Mouse (Mus musculus): ENCODE measurements around the gene S100a3. TPM values are rescaled to one million over a fixed set of nuclear protein-coding genes. Genes with fewer than 3 reads are reported as not detected.

Gene S100a3
- polyA plus RNA-seq (2015; fragmentation: Nextera tagmentation; extraction: Ambion mirVana), result 1.1 and 4.3 TPM in 2 replicates

GRCm38 (mm10) chr3:90560008-90560628, at the start of gene S100a3:
Gene S100a3, plus strand, starts transcription at chr3:90560578.
- Histone ChIP-seq H3K4me3 (replicated peaks) (no peak within 1 kb of the TSS), H3K9me3 (replicated peaks) (no peaks in the 10 kb centered on the region), H3K4me2 (no peak within 1 kb of the TSS), H3K27ac (replicated peaks) (no peak within 1 kb of the TSS), H3K9ac (replicated peaks) (no peak within 1 kb of the TSS), H3K27me3 (replicated peaks) (no peaks in the 10 kb centered on the region), H3K36me3 (no peaks in the 10 kb centered on the region), H3K4me1 (no peaks in the 10 kb centered on the region)
- no peak for ATAC-seq (ENCODE audit: low FRiP score)
- 76% methylated on average over 6 of the region's 6 CpGs for WGBS

DNA sequence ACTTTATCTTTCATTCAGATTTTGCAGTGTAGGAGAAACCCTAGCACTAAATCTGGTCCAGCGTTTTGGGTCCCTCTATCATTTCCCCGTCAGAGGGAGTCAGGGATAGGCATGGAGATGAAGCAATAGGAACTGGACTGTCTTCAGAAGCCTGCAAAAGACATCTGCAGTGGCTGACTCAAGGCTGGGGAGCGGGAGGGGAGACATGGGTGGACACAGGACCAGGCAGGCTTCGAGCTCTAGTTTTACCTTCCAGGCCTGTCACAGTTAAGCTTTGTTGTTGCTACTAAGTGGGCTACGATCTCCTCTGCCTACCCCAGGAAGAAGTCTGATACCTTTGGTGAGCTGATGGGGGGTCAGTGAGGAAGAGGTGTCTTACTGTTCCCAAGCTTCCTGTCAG, 48.1 kb upstream of the S100a3 start:
- H3K9me3 ChIP-seq (replicated peaks), result no peaks in the 10 kb centered on the region
- no peak overlapping the region for H3K9ac ChIP-seq (replicated peaks)
- H3K4me1 ChIP-seq, result peaks cover 33% of the 10 kb centered on the region
- H3K4me2 ChIP-seq, result no peak overlapping the region
- WGBS, result 92% methylated on average over 5 of the region's 5 CpGs
- ATAC-seq (ENCODE audit: low FRiP score), result no peak
- H3K36me3 ChIP-seq, result no peaks in the 10 kb centered on the region; the same call in 1 of the 2 replicates
- H3K27ac ChIP-seq (replicated peaks), result no peak overlapping the region
- H3K4me3 ChIP-seq (replicated peaks), result no peak overlapping the region
- peaks cover 29% of the 10 kb centered on the region for H3K27me3 ChIP-seq (replicated peaks)

DNA sequence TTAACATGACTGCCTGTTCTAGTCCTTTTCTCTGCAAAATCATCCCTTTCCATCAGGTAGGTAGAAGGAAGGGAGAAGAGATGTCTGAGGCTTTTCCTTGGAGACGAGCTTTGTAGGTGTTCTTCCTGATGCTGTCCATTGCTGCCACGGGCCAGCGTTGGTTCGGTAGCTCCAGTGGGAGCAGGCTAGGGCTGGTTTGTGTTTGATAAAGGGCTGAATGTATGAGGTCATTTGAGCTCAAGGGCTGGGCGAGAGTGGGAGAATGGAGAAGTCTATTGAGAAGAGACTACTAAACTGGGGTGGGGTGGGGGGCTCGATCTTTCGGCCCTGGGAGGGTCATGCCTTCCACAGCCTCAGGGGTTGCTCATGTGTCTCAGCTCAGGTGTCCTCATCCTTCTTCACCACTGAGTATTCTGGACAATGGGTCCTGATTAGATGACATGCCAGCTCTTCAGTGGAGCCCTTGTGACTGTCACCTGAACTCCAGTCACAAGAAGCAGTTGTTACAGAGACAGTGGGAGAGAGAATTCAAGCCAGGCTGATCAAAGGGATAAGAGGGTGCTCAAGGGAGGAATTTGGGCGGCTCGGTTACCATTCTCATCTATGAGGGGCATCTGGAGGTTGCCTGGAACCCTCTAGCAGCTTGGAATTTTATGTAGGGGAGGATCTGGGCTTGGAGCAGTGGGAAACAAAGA, 47.3 kb upstream of the S100a3 start:
- H3K4me1 ChIP-seq, result peaks cover 25% of the 10 kb centered on the region
- 79% methylated on average over 9 of the region's 9 CpGs for WGBS
- peaks cover 29% of the 10 kb centered on the region for H3K27me3 ChIP-seq (replicated peaks)
- H3K36me3 ChIP-seq, result no peaks in the 10 kb centered on the region
- H3K4me2 ChIP-seq, result no peak overlapping the region
- no peak overlapping the region for H3K27ac ChIP-seq (replicated peaks)
- no peak overlapping the region for H3K9ac ChIP-seq (replicated peaks)
- no peak overlapping the region for H3K4me3 ChIP-seq (replicated peaks)
- no peak for ATAC-seq (ENCODE audit: low FRiP score)
- H3K9me3 ChIP-seq (replicated peaks), result no peaks in the 10 kb centered on the region

- Histone ChIP-seq H3K4me2 (peak within 1 kb of the TSS; percentile 61), H3K4me1 (peaks cover 22% of the 10 kb centered on the region), H3K27ac (replicated peaks) (peak within 1 kb of the TSS; percentile 30; the same call in 1 of the 2 replicates), H3K9me3 (replicated peaks) (no peaks in the 10 kb centered on the region), H3K27me3 (replicated peaks) (peaks cover 29% of the 10 kb centered on the region), H3K4me3 (replicated peaks) (peak within 1 kb of the TSS; percentile 34), H3K36me3 (no peaks in the 10 kb centered on the region), H3K9ac (replicated peaks) (peak within 1 kb of the TSS; percentile 37)
- 5% methylated on average over 25 of the region's 25 CpGs for WGBS
- ATAC-seq (ENCODE audit: low FRiP score), result no peak
Observed at GRCm38 (mm10) chr3:90513796-90514590, 46.4 kb upstream of the S100a3 start, which contains the start of the genes S100a1 and S100a13. Gene S100a1, minus strand, starts transcription at chr3:90514392. Gene S100a13, plus strand, starts transcription at chr3:90514435.

DNA sequence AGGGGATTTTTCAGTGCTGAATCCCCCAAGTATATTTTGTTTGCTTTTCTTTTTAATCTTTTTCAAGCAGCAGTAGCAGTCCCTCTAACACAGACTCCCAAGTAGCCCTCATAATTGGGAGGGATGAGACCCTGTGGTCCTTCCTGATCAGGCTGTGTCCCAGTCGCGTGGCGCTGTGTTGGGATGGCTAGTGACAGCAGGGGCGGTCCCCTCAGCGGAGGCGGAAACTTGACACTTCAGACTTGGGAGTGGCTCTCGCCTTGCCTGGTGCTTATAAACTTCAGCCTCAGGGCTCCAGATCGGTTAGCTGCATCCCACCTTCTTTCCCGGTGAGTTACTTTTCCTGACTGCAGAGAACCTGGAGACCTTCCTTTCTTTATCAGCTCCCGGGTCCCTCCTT, 45.7 kb upstream of the S100a3 start:
- H3K27me3 ChIP-seq (replicated peaks), result peaks cover 29% of the 10 kb centered on the region
- H3K27ac ChIP-seq (replicated peaks), result peak overlapping the region; percentile 30; the same call in 1 of the 2 replicates
- no peaks in the 10 kb centered on the region for H3K36me3 ChIP-seq
- no peaks in the 10 kb centered on the region for H3K9me3 ChIP-seq (replicated peaks)
- peak overlapping the region; percentile 34 for H3K4me3 ChIP-seq (replicated peaks)
- no peak; the same call in 1 of the 2 replicates for ATAC-seq (ENCODE audit: low FRiP score)
- 3% methylated on average over 10 of the region's 10 CpGs for WGBS
- peak overlapping the region; percentile 61 for H3K4me2 ChIP-seq
- peak overlapping the region; percentile 37 for H3K9ac ChIP-seq (replicated peaks)
- H3K4me1 ChIP-seq, result peaks cover 20% of the 10 kb centered on the region

GRCm38 (mm10) chr3:90515242-90515641, 45.1 kb upstream of the S100a3 start:
- Histone ChIP-seq H3K4me2 (peak overlapping the region; percentile 61), H3K9ac (replicated peaks) (no peak overlapping the region; the same call in 1 of the 2 replicates), H3K36me3 (no peaks in the 10 kb centered on the region), H3K27me3 (replicated peaks) (peaks cover 29% of the 10 kb centered on the region), H3K27ac (replicated peaks) (no peak overlapping the region), H3K4me1 (peaks cover 18% of the 10 kb centered on the region), H3K4me3 (replicated peaks) (peak overlapping the region; percentile 34), H3K9me3 (replicated peaks) (no peaks in the 10 kb centered on the region)
- no peak for ATAC-seq (ENCODE audit: low FRiP score)
- 42% methylated on average over 1 of the region's 1 CpGs for WGBS

DNA sequence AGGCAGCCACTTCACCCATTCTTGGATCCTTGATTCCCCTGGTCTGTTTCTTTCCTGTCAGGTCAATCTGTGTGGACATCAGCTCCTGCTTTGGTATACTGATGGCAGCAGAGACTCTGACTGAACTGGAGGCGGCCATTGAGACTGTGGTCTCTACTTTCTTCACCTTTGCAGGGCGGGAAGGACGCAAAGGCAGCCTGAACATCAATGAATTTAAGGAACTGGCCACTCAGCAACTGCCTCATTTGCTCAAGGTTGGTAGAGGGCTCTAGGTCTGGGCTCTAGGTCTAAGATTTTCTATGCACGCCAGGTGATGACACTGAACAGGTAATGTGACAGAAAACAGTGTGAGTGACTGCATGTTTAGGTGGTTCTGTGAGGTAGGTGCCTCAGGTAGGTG, 44.6 kb upstream of the S100a3 start:
- no peaks in the 10 kb centered on the region for H3K9me3 ChIP-seq (replicated peaks)
- ATAC-seq (ENCODE audit: low FRiP score), result no peak
- 91% methylated on average over 4 of the region's 4 CpGs for WGBS
- peaks cover 29% of the 10 kb centered on the region for H3K27me3 ChIP-seq (replicated peaks)
- H3K4me3 ChIP-seq (replicated peaks), result no peak overlapping the region
- no peak overlapping the region for H3K27ac ChIP-seq (replicated peaks)
- H3K9ac ChIP-seq (replicated peaks), result no peak overlapping the region
- no peak overlapping the region for H3K4me2 ChIP-seq
- H3K4me1 ChIP-seq, result peaks cover 18% of the 10 kb centered on the region
- H3K36me3 ChIP-seq, result no peaks in the 10 kb centered on the region

DNA sequence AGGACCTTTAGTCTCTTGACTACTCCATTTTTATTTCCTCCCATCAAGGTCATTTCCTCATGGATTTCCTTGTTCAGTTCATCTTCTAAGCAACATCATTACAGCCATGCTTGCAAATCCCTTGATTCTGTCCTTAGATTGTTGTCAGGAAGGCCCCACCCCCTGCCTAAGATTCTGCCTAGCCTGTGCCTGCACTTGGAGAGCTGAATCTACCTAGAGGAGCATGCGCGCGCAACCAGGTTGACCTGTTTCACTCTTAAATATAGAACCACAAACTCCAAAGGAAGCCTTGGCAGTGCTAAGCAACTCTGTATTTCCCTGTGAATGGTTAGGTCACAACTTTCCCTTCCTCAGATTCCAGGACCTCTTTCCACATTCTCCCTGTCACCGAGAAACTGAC, 42.7 kb upstream of the S100a3 start:
- Histone ChIP-seq H3K4me3 (replicated peaks) (no peak overlapping the region), H3K27me3 (replicated peaks) (peaks cover 27% of the 10 kb centered on the region), H3K9ac (replicated peaks) (no peak overlapping the region), H3K36me3 (no peaks in the 10 kb centered on the region), H3K9me3 (replicated peaks) (no peaks in the 10 kb centered on the region), H3K4me1 (peaks cover 18% of the 10 kb centered on the region), H3K4me2 (no peak overlapping the region), H3K27ac (replicated peaks) (no peak overlapping the region)
- no peak for ATAC-seq (ENCODE audit: low FRiP score)
- WGBS, result 83% methylated on average over 4 of the region's 4 CpGs

DNA sequence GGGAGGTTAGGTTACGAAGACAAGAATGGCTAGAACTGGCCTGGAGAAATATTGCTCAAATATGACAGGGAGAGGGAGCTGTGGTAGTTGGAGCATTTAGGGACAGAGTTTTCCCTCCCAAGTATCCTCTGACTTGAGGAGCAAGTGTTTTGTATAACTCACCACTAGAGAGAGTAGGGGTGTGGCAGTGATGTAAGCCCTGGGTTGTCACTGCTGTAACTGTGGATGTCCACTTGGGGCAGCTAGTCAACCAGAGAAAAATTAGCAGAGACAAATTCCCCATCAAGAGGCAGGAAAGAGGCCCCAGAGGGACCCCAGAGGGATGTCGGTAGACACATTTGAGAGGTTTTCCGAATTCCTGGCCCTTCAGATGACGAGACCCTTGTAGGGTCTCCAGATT, 35.0 kb upstream of the S100a3 start:
- Histone ChIP-seq H3K27me3 (replicated peaks) (no peaks in the 10 kb centered on the region), H3K27ac (replicated peaks) (no peak overlapping the region), H3K4me2 (no peak overlapping the region), H3K9me3 (replicated peaks) (no peaks in the 10 kb centered on the region), H3K4me1 (no peaks in the 10 kb centered on the region), H3K4me3 (replicated peaks) (no peak overlapping the region), H3K36me3 (no peaks in the 10 kb centered on the region), H3K9ac (replicated peaks) (no peak overlapping the region)
- 73% methylated on average over 4 of the region's 4 CpGs for WGBS
- no peak for ATAC-seq (ENCODE audit: low FRiP score)

GRCm38 (mm10) chr3:90526076-90526475, 34.3 kb upstream of the S100a3 start:
- WGBS, result 77% methylated on average over 2 of the region's 2 CpGs
- H3K36me3 ChIP-seq, result no peaks in the 10 kb centered on the region
- no peaks in the 10 kb centered on the region for H3K27me3 ChIP-seq (replicated peaks)
- H3K27ac ChIP-seq (replicated peaks), result no peak overlapping the region
- no peaks in the 10 kb centered on the region for H3K9me3 ChIP-seq (replicated peaks)
- ATAC-seq (ENCODE audit: low FRiP score), result no peak
- no peaks in the 10 kb centered on the region for H3K4me1 ChIP-seq
- no peak overlapping the region for H3K9ac ChIP-seq (replicated peaks)
- no peak overlapping the region for H3K4me3 ChIP-seq (replicated peaks)
- no peak overlapping the region for H3K4me2 ChIP-seq

- H3K4me2 ChIP-seq, result no peak within 1 kb of the TSS
- no peak within 1 kb of the TSS for H3K9ac ChIP-seq (replicated peaks)
- no peaks in the 10 kb centered on the region for H3K9me3 ChIP-seq (replicated peaks)
- H3K27ac ChIP-seq (replicated peaks), result no peak within 1 kb of the TSS
- H3K36me3 ChIP-seq, result no peaks in the 10 kb centered on the region
- no peaks in the 10 kb centered on the region for H3K4me1 ChIP-seq
- no peak for ATAC-seq (ENCODE audit: low FRiP score)
- H3K27me3 ChIP-seq (replicated peaks), result no peaks in the 10 kb centered on the region
- H3K4me3 ChIP-seq (replicated peaks), result no peak within 1 kb of the TSS
- WGBS, result 75% methylated on average over 5 of the region's 5 CpGs
Observed at GRCm38 (mm10) chr3:90526580-90526979, 33.8 kb upstream of the S100a3 start, which contains the start of gene S100a14. Gene S100a14, plus strand, starts transcription at chr3:90526856.

Measured in neural tube, embryonic 15.5 days (tissue).